In the genomic region with DNA sequence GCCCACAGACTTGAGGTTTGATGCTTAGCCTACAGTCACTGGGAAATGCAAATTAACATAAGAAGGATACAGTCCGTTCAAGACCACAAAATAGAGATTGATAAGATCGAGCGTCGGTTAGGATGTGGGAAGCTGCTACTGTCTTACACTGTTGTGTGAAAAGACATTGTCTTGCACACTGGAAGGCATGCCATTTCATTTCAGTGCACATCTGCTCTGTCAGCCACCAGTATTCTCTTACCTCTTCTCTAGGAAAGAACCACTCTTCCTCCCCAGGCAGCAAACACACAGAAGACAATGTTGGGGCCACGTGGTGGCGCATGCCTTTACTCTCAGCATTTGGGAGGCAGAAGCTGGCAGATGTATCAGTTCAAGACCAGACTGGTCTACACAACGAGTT, we compare ENCODE assay signal across 27 mouse cellular contexts. TPM values are rescaled to one million over a fixed set of nuclear protein-coding genes. Genes with fewer than 3 reads are reported as not detected.
DNase-seq lines count a peak whose midpoint lies in the region; ATAC-seq and TF ChIP-seq lines count a peak whose summit lies in the region.
"Had no signal": no experiment of that assay in that cellular context is flagged by ENCODE, and none has a peak within 500 bp of the region (broad histone marks: within the 10 kb centered on the region; RNA-seq: fewer than 3 reads in every experiment).

No protein-coding gene starts in this region.

- 79% methylated on average over 7 of the region's 7 CpGs for WGBS in forebrain, postnatal 0 days
- 77% methylated on average over 7 of the region's 7 CpGs for WGBS in hindbrain, embryonic 12.5 days

- peak; percentile 28 for DNase-seq in naive thymus-derived CD4-positive, alpha-beta T cell, adult 2 months (ENCODE audit: low read depth)
- peak; percentile 83 for DNase-seq in thymus, postnatal 25 days
- no peak for DNase-seq in forebrain, postnatal 0 days
- no peak for DNase-seq in left cerebral cortex, adult 2 months (ENCODE audit: extremely low spot score in 1 of 2, low spot score in 2 of 2)
- no peak for DNase-seq in heart, postnatal 25 days (ENCODE audit: low spot score)
- DNase-seq: adrenal gland, adult 2 months; cerebellum, adult 8-10 months; gastrocnemius, postnatal 36 days; kidney, adult 18-20 months; liver, postnatal 0 days had no signal

- H3K4me2 ChIP-seq in forebrain, postnatal 0 days (ENCODE audit: low read depth) = no peak overlapping the region
- no peak overlapping the region for H3K4me2 ChIP-seq in hindbrain, embryonic 12.5 days (replicated peaks)
- H3K4me2 ChIP-seq: limb, embryonic 12.5 days; liver, embryonic 11.5 days; midbrain, embryonic 13.5 days had no signal

- no peaks in the 10 kb centered on the region for H3K27me3 ChIP-seq in forebrain, postnatal 0 days (ENCODE audit: insufficient read depth, low read length)
- H3K27me3 ChIP-seq in hindbrain, embryonic 12.5 days = peaks cover 21% of the 10 kb centered on the region
- H3K27me3 ChIP-seq: Patski had no signal

- H3K4me3 ChIP-seq in forebrain, postnatal 0 days (ENCODE audit: low read depth, low read length) = no peak overlapping the region
- no peak overlapping the region for H3K4me3 ChIP-seq in hindbrain, embryonic 12.5 days
- no peak overlapping the region for H3K4me3 ChIP-seq in left cerebral cortex, adult 2 months
- H3K4me3 ChIP-seq: embryonic facial prominence, embryonic 10.5 days; forebrain, embryonic 10.5 days; hindbrain, embryonic 10.5 days; limb, embryonic 12.5 days; midbrain, embryonic 13.5 days had no signal

- H3K27ac ChIP-seq in forebrain, postnatal 0 days (ENCODE audit: low read depth, low read length) = no peak overlapping the region
- H3K27ac ChIP-seq in hindbrain, embryonic 12.5 days = no peak overlapping the region
- no peak overlapping the region for H3K27ac ChIP-seq in left cerebral cortex, adult 2 months
- H3K27ac ChIP-seq: embryonic facial prominence, embryonic 10.5 days; forebrain, embryonic 10.5 days; hindbrain, embryonic 10.5 days; hindbrain, postnatal 0 days; limb, embryonic 12.5 days; midbrain, embryonic 13.5 days; stomach, postnatal 0 days had no signal

- H3K9me3 ChIP-seq in forebrain, postnatal 0 days (ENCODE audit: low read length) = no peaks in the 10 kb centered on the region
- H3K9me3 ChIP-seq in hindbrain, embryonic 12.5 days (replicated peaks) = no peaks in the 10 kb centered on the region
- H3K9me3 ChIP-seq: embryonic facial prominence, embryonic 10.5 days; forebrain, embryonic 10.5 days; hindbrain, embryonic 10.5 days; limb, embryonic 12.5 days; midbrain, embryonic 13.5 days had no signal

- intact Hi-C loops in left cerebral cortex, adult 2 months (cut with DNase I) = no loop called here
- intact Hi-C loops in heart, postnatal 25 days (cut with DNase I) = no loop called here

- no peaks in the 10 kb centered on the region for H3K36me3 ChIP-seq in forebrain, postnatal 0 days (ENCODE audit: insufficient read depth)
- no peaks in the 10 kb centered on the region for H3K36me3 ChIP-seq in hindbrain, embryonic 12.5 days
- H3K36me3 ChIP-seq: embryonic facial prominence, embryonic 10.5 days; forebrain, embryonic 10.5 days; hindbrain, embryonic 10.5 days; limb, embryonic 12.5 days; midbrain, embryonic 13.5 days had no signal

- H3K9ac ChIP-seq in forebrain, postnatal 0 days = no peak overlapping the region
- H3K9ac ChIP-seq in hindbrain, embryonic 12.5 days = no peak overlapping the region
- H3K9ac ChIP-seq: limb, embryonic 12.5 days; liver, postnatal 0 days; midbrain, embryonic 13.5 days had no signal

- no peaks in the 10 kb centered on the region for H3K4me1 ChIP-seq in forebrain, postnatal 0 days (ENCODE audit: insufficient read depth)
- H3K4me1 ChIP-seq in hindbrain, embryonic 12.5 days = no peaks in the 10 kb centered on the region
- H3K4me1 ChIP-seq: limb, embryonic 12.5 days; midbrain, embryonic 13.5 days had no signal

- ATAC-seq in CD4-positive, CD25-positive, alpha-beta regulatory T cell, adult 4 months = peak; percentile 42
- peak; percentile 33 for ATAC-seq in granulocyte monocyte progenitor cell, adult 5-6 weeks (replicated peaks; ENCODE audit: poor library complexity, severe bottlenecking)
- ATAC-seq in forebrain, postnatal 0 days = no peak
- no peak for ATAC-seq in hindbrain, embryonic 12.5 days (ENCODE audit: low FRiP score)
- ATAC-seq: forebrain, embryonic 16.5 days; hindbrain, postnatal 0 days; liver, postnatal 0 days; lung, postnatal 0 days; midbrain, embryonic 13.5 days; Patski had no signal

- no peak for TF ChIP-seq CTCF in forebrain, postnatal 0 days (IDR thresholded peaks at IDR 0.05; ENCODE audit: low read depth)
- TF ChIP-seq CTCF in left cerebral cortex, adult 2 months (IDR thresholded peaks at IDR 0.05) = no peak

RNA-seq across cellular contexts. Expression of gene Tnfrsf8, which starts 2.4 kb away (rescaled TPM):
- 10 to 100 TPM; 11.5 to 26.5 TPM for polyA plus RNA-seq in CD4-positive, CD25-positive, alpha-beta regulatory T cell, adult 4 months (2017; shearing (Covaris generic))
- total RNA-seq in granulocyte monocyte progenitor cell, adult 5-6 weeks (2014; fragmentation: Nextera tagmentation) = 0.49 TPM in 1 of 2 replicates, not detected in the other
- 1.1 and 1.8 TPM in 2 replicates for total RNA-seq in granulocyte monocyte progenitor cell, adult 5-6 weeks (2017)
- total RNA-seq in forebrain, postnatal 0 days (2014; rRNA removed) = 1.1 and 3.3 TPM in 2 replicates
- polyA plus RNA-seq in forebrain, postnatal 0 days (2015; fragmentation: Nextera tagmentation; extraction: Ambion mirVana) = 0.80 and 1.5 TPM in 2 replicates
- 0.14 and 0.17 TPM in 2 replicates for polyA plus RNA-seq in hindbrain, embryonic 12.5 days (2016; fragmentation: Nextera tagmentation; extraction: Ambion mirVana)
- 1 to 10 TPM in 1 of 2 experiments, under 1 TPM in 1; 0.91 to 1.5 TPM for total RNA-seq in left cerebral cortex, adult 2 months (2021)
- under 1 TPM in 1 of 2 experiments, not detected in 1; 0.08 TPM for total RNA-seq in heart, postnatal 25 days (2021)
- polyA plus RNA-seq: C2C12; embryonic facial prominence, embryonic 10.5 days; heart, embryonic 14.5 days; kidney, embryonic 16.5 days; liver, embryonic 11.5 days had no signal

Comparison
In these comparisons a context has a peak if more than half of its experiments do, and no peak if none do; other contexts are left out.
1. ATAC-seq: peak in CD4-positive, CD25-positive, alpha-beta regulatory T cell, adult 4 months (single experiment) and granulocyte monocyte progenitor cell, adult 5-6 weeks (single experiment); none in forebrain, postnatal 0 days (single experiment) and hindbrain, embryonic 12.5 days (single experiment).
2. DNase-seq: peak in naive thymus-derived CD4-positive, alpha-beta T cell, adult 2 months (single experiment) and thymus, postnatal 25 days (single experiment); none in forebrain, postnatal 0 days (single experiment), left cerebral cortex, adult 2 months (0 of 2) and heart, postnatal 25 days (single experiment).